Mouse (Mus musculus) cerebellum, adult (tissue): ENCODE measurements around the gene Pkmyt1.
"Not testable (repeated sequence)": the region's sequence is repeated elsewhere in the genome, so short reads cannot be mapped to it uniquely, and the experiment has no call there.

Experiments
- ATAC-seq: cut with Nextera tagmentation; 2 replicates; pipeline ENCODE4 v1.9.2; 2017; ENCODE audit warnings: mild to moderate bottlenecking, moderate library complexity, mixed read lengths; ENCODE audit not compliant: insufficient number of reproducible peaks, low FRiP score, low TSS enrichment

Pkmyt1 gene

GRCm38 (mm10) chr17:23746311-23746710, 20.2 kb downstream of the Pkmyt1 start:
- no peak for ATAC-seq

DNA sequence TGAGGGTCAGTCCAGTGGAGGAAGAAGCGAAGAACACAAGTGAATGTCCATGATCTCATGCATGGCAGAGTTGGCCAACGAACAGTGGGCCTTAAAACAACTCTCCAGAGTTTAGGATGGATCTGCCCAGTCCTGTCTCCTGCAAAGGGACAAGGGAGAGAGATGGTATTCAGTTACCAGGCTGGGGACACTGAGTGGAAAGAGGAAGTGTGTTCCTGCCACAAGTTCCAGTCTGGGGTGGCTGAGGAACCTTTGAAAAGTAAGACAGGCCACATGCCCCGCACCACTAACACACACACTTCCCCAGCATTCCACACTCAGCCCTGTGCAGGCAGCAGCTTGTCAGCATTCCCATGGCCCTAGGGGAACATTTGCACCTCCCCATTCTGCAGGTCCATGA, 20.6 kb downstream of the Pkmyt1 start:
- ATAC-seq = no peak

GRCm38 (mm10) chr17:23747471-23747870, 21.3 kb downstream of the Pkmyt1 start:
- ATAC-seq = no peak

DNA sequence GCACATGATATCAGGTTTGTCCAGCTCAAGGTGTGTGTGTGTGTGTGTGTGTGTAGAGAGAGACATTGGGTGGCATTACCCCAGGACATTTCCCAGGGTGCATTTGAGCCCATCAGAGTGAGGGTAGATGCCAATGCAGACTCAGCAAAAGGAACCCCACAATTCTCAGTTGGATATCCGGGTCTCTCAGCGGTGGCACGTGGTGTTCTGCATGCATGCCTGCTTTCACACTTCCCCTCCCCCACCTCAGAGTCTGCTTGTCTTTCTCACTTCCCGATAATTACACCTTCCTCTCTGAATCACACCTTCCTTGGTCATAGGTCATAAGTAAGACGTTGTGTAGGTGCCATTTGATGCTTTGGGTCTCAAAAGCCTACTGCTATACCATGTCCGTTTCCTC, 21.9 kb downstream of the Pkmyt1 start:
- ATAC-seq = no peak

DNA sequence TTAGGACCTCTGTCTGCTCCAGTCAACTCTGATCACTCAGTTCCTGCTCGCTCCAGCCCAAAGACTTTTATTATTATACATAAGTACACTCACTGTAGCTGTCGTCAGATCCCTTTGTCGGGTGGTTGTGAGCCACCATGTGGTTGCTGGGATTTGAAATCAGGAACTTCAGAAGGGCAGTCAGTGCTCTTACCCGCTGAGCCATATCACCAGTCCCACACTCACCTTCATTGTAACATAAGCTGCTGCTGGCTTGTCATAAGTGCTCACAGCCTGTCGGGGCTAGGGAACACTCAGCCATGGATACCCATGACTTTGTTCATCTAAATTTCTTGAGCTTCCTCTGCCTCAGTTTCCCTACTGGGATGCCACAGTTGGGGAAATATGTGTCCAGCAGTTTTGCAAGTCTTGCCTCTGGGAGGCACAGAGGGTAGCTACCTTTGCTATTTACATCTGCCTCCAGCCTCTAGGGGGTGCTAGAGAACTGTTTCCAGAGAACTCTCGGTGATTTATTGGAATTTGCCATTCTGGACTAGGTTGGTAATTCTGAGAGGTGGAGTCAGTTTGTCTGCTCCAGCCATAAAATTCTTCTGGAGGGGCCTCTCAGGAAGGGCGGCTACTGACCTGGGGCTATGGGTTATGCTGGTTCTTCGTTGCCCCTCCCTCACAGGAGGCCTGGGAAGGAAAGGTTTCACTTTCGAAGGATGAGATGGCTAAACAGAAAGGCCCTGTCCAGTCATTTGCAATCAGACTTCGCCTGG, 22.7 kb downstream of the Pkmyt1 start:
- no peak; the same call in 1 of the 2 replicates for ATAC-seq

DNA sequence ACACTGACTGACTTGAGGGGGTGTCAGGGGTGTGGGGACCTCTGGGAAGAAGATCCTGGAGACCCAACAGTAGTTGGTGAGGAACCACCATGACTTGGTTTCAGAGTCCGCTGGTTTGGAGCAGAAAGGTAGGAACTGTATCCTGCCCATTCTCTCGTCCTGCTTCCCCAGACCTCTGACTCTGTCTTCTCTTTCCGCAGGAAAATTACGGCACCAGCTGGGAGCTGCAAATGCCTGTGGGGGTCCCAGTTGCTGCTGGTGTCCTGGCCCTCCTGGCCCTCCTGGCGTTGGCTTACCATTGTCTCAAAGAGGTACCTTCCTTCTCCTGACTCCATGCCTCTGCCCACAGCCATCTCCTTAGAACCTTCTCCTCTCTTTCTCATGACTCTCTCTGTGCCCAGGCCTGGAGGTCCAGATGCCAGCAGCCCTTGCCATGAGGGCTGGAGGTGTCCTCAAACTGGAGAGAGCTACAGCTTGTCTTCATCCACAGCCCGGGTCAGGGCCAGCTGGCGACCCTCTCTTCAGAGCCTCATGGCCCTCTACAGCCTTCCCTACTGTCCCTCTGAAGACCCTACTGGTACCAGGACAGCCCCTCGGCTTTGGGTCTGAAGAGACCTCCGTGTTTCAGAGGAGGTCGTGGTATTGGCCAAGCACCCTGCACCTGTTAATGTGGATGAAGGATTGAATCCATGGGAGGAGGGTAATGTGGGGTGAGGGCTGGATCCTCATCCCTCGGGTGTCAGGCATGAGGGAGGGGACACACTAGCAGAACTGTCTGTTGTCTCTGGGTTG, 23.5 kb downstream of the Pkmyt1 start:
- ATAC-seq = no peak

DNA sequence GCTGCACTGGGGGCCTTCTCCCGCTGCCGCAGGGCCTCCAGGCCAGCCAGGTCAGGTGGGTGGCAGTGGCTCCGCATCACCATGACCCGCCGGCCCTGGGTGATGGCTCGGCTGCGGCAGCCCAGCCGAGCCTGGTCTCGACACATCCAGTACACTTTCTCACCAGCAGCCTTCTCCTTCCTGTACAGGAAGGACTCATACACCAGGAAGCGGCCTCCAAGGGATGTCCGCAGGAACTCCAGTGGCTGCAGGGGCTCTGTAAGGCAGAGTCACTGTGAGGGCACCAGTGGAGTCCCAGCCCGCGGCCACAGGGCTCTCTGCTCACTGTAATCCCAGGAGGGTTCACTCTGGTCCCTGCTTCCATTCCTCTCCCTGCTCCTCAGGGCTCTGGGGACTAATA, 29.6 kb downstream of the Pkmyt1 start:
- ATAC-seq = no peak

- no peak for ATAC-seq
Observed at GRCm38 (mm10) chr17:23757581-23757980, 31.4 kb downstream of the Pkmyt1 start.

- ATAC-seq = no peak
Observed at GRCm38 (mm10) chr17:23758801-23759200, 32.7 kb downstream of the Pkmyt1 start.

DNA sequence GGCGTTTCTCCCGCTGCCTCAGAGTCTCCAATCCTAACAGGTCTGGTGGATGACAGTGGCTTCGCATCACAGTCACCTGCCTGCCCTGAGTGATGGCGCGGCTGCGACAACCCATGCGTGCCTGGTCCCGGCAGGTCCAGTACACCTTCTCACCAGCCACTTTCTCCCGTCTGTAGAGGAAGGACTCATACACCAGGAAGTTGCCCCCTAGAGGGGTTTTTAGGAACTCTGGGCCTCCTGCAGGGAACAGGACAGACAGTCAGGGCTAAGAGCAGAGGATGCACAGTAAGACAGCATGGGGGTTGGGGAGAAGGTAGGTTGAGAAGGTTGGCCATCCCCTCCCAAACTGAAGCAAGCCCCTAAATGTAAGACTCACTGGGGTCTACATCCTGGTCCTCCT, 34.1 kb downstream of the Pkmyt1 start:
- no peak for ATAC-seq

DNA sequence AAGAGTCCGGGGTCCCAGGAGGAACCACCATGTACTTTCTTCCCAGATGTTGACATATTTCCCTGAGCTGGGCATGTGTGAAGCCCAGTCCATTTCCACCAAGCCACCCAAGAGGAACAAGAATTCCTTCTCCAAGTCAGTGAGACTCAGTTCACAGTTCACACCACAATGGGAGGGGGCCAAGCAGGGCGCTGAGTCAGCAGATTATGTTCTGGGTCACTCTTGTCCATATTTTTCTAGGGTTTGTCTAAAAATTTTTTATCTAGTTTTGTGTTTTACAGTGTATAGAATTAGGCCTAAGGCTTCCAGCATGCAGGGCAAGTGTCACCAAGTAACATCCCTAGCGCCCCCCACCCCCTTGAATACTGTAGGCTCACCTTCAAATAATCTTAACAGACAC, 35.0 kb downstream of the Pkmyt1 start:
- no peak for ATAC-seq

- ATAC-seq = peak; percentile 36; the same call in 1 of the 2 replicates
Observed at GRCm38 (mm10) chr17:23762976-23763375, 36.8 kb downstream of the Pkmyt1 start.

- ATAC-seq = no peak
Observed at GRCm38 (mm10) chr17:23770493-23770892, 44.4 kb downstream of the Pkmyt1 start.

GRCm38 (mm10) chr17:23770896-23771283, 44.8 kb downstream of the Pkmyt1 start:
- ATAC-seq = peak; percentile 51; the same call in 1 of the 2 replicates

- peak; percentile 98 for ATAC-seq
Observed at GRCm38 (mm10) chr17:23771284-23772218, 45.4 kb downstream of the Pkmyt1 start, which contains the start of gene Flywch1. TSS of gene Flywch1 (minus strand) at chr17:23771602.

DNA sequence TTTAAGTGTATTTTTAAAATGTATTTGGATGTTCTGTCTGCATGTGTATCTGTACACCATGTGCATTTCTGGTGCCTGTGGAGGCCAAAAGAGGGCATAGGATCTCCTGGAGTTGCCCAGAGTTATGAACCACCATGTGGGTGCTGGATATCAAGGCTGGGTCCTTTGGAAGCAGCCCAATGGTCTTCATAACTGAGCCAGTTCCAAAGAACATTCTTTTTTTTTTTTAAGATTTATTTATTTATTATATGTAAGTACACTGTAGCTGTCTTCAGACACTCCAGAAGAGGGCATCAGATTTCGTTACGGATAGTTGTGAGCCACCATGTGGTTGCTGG, 46.1 kb downstream of the Pkmyt1 start:
- ATAC-seq = not testable (repeated sequence)

DNA sequence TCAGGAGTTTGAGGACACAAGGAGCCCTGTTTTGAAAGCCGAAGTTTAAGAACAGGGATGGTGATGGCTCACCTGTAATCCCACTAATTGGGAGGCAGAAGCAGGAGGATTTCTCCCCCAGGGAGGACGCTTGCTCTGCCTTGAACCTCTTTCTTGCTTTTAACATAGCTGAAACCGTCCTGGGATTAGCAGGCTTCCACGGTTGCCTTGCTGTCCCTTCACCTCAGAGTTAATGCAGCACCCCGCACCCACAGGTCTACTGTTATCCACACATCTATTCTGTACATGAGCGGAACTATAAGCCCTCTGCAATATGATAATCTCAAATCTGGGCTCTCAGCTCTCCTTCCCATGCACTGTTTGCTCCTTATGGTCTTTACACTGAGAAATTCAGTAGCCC, 47.5 kb downstream of the Pkmyt1 start:
- ATAC-seq = no peak

DNA sequence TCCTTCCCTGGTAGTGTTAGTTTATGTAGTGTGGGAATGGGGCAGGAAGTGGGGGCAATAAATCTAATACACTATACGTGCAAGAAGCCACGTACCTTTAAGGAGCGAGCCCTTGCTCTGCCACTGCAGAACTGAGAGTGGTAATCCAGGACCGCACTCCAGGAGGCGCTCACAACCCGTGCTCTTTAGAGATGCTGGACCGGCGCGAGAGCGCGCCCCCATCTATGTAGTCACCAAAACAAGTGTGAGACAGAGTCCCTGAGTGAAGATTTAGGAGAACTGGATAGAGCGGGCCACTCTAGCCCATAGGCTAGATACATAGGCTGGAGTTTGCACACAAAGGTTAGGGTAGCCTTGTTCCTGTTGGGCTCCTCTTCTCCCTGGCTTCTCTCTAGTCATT, 48.0 kb downstream of the Pkmyt1 start:
- ATAC-seq = 0 out of 2 replicates have a peak, but pooled peaks have one; percentile 47

DNA sequence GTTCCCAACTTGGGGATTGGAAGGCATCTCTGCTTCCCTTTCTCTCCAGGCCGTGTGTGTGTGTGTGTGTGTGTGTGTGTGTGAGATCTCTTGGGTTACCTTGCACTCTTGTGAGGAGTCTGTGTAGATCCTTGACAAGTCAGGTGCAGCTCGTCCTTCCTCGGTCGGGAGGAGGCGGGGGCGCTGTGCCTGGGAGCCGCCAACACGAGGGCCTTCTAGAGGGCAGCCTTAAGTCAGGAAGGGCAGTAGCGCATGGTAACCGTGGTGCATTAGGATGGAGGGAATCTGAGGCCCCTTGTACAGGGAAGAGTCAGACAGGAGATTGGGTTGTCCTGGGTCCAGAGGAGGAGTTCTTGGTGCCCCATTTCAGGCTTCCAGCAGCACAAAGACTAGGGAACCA, 50.1 kb downstream of the Pkmyt1 start:
- no peak for ATAC-seq

DNA sequence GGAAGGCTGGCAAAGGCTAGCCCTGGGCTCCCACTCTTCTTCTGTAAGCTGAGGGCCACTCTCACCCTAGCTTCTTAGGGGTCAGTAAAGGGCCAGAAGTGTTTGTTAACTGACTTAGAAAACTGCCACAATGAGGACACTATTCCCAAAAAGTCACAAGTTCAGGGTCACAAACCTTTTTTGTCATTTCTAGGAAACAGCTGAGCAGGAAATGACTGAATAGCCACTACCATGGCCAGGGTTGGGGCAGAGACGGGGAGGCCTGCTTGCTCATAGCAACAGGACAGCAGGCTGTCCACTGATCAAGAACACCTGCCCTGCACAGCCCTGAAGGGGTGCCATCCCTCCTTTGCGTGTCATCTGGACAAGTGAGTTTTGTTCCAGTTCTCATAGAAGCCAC, 51.0 kb downstream of the Pkmyt1 start:
- no peak for ATAC-seq

GRCm38 (mm10) chr17:23778447-23778846, 52.3 kb downstream of the Pkmyt1 start:
- no peak for ATAC-seq
